Mouse (Mus musculus) cortical plate, adult 2 months (tissue): Measurements from ENCODE around the gene Fanca.
A peak's percentile ranks its signal among the peaks of the same experiment; 100 is the strongest.

Source experiments
- CTCF ChIP-seq: fragments of 200-500 bp; IDR thresholded peaks from 2 replicates; pipeline ENCODE4 v1.5.1; 2011; ENCODE audit warnings: mild to moderate bottlenecking, control low read depth, low read length; ENCODE audit not compliant: insufficient read depth; ENCODE audit errors: extremely low read depth
- POLR2A ChIP-seq: fragments of 200-500 bp; IDR thresholded peaks from 2 replicates; pipeline ENCODE4 v1.6.1; 2011; ENCODE audit warnings: mild to moderate bottlenecking, low read length, control low read depth; ENCODE audit not compliant: insufficient read depth; ENCODE audit errors: extremely low read depth

DNA sequence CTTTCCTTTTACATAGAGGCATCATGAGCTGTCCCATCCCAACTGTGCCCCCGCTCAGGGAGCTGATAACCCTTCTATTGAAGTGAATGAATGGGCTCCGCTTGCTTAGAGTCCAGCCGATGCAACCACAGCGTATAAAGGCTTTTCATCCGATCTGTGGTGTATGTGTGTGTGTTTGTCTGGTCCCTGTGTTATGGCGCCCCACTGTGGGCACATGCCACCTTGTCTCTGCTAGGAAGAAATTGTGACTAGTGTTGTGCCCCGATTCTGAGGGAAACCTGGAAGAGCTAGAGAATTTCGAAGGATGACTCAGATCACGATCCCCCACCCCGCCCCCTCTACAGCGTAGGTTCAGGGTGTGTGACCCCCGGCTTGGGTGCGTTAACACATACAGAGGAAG is 34.4 kb upstream of the Fanca start:
- TF ChIP-seq CTCF (peak; percentile 74), POLR2A (no peak)
